Mouse (Mus musculus): Measurements from ENCODE around the gene Asap3. TPM values are rescaled to one million over a fixed set of nuclear protein-coding genes. Genes with fewer than 3 reads are reported as not detected.

Gene Asap3
- polyA plus RNA-seq, 1 experiment, result 3.8 TPM

- no peaks in the 10 kb centered on the region for H3K27me3 ChIP-seq (ENCODE audit: control insufficient read depth, insufficient read depth, insufficient read length)
- H3K79me2 ChIP-seq (ENCODE audit: control insufficient read depth, insufficient read depth), result no peaks in the 10 kb centered on the region
- no peak overlapping the region for H3ac ChIP-seq (ENCODE audit: control insufficient read depth, insufficient read length, low read depth)
- TF ChIP-seq FOSL1 (IDR thresholded peaks at IDR 0.05; ENCODE audit: insufficient read depth, low read length, poor library complexity, severe bottlenecking) (no peak), CEBPB (IDR thresholded peaks at IDR 0.05; ENCODE audit: low read depth) (no peak), MAX (IDR thresholded peaks at IDR 0.05) (no peak), USF1 (IDR thresholded peaks at IDR 0.05; ENCODE audit: low read depth) (no peak), CTCF (IDR thresholded peaks at IDR 0.05; ENCODE audit: control insufficient read depth, insufficient read depth, insufficient read length) (no peak), MYOD1 (IDR thresholded peaks at IDR 0.05; ENCODE audit: control insufficient read depth, insufficient read length, low read depth) (no peak), MYOG (IDR thresholded peaks at IDR 0.05; ENCODE audit: control insufficient read depth, extremely low read depth, insufficient read length) (no peak)
- H3K79me3 ChIP-seq (ENCODE audit: low read depth), result no peaks in the 10 kb centered on the region
- no peak overlapping the region for H3K4me3 ChIP-seq (ENCODE audit: insufficient read depth, poor library complexity, severe bottlenecking)
- H3K36me3 ChIP-seq (ENCODE audit: control insufficient read depth, insufficient read depth), result no peaks in the 10 kb centered on the region
Observed at GRCm38 (mm10) chr4:136218595-136219214, 12.5 kb downstream of the Asap3 start.

DNA sequence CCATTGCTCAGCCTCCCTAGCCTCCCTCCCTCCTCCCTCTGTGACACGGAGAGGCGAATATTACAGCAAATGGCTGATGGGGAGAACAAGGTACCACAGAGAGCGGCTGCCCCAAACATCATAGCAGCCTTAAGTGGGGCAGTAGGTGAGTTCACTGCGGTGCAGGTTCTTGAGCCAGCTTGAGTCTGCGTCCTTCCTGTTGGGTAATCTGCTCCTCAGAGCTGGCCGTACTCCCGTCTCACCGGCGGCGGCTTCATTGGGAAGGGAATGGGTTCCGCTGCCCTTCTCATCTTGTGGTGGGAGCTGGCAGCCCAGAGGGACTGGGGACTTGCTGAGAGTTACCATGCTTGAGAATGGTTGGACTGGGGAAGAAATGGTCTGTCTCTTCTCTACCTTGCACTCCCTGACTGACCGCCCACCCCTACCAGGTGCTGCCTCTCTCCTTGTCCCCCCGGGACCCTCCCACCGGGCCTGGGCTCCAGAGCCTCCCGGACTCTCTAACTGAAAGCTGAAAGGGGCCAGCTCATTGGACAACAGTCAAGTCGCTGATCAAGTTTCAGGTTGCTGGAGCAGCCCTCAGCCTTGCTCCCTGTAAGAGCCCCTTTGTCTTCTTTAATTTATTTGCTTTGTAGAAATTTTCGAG is 14.1 kb downstream of the Asap3 start:
- no peaks in the 10 kb centered on the region for H3K27me3 ChIP-seq (ENCODE audit: control insufficient read depth, insufficient read depth, insufficient read length)
- TF ChIP-seq FOSL1 (IDR thresholded peaks at IDR 0.05; ENCODE audit: insufficient read depth, low read length, poor library complexity, severe bottlenecking) (no peak), MYOG (IDR thresholded peaks at IDR 0.05; ENCODE audit: control insufficient read depth, extremely low read depth, insufficient read length) (no peak), MYOD1 (IDR thresholded peaks at IDR 0.05; ENCODE audit: control insufficient read depth, insufficient read length, low read depth) (no peak), USF1 (IDR thresholded peaks at IDR 0.05; ENCODE audit: low read depth) (no peak), MAX (IDR thresholded peaks at IDR 0.05) (no peak), CEBPB (IDR thresholded peaks at IDR 0.05; ENCODE audit: low read depth) (no peak)
- no peak overlapping the region for H3K4me3 ChIP-seq (ENCODE audit: insufficient read depth, poor library complexity, severe bottlenecking)
- no peaks in the 10 kb centered on the region for H3K79me2 ChIP-seq (ENCODE audit: control insufficient read depth, insufficient read depth)
- no peaks in the 10 kb centered on the region for H3K79me3 ChIP-seq (ENCODE audit: low read depth)
- no peaks in the 10 kb centered on the region for H3K36me3 ChIP-seq (ENCODE audit: control insufficient read depth, insufficient read depth)
- no peak overlapping the region for H3ac ChIP-seq (ENCODE audit: control insufficient read depth, insufficient read length, low read depth)

DNA sequence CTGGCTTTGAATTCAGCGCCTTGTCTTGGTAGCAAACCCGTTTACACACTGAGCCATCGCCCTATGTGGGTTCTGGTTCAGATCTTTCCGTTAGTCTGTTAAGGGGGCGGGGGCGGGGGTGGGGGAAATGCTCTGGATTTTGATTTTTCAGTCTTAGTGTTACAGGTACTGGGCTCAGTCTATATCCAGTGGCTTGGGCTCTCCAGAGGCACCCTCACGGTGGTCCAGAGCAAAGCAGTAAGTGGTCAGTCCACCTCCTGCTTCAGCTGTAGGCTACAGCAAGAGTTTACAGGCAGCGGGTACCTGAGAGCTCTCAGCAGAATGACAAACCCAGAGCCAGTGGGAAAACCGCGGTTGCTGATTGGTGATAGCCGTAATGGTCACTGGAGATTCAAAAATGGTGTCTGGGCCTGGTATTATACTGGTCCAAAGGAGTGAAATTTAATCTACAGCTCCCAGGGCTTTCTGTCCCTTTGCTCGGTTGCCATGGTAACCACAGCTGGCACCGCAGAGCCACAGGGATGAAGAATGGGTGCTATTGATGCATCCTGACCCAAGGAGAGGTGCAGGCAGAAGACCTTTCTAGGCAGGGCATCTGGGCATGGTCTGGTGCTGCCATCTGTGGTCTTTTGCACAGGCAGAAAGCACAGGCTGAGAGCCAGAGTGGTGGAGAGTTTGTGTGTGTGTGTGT is 17.5 kb downstream of the Asap3 start:
- Histone ChIP-seq H3K27me3 (ENCODE audit: control insufficient read depth, insufficient read depth, insufficient read length) (no peaks in the 10 kb centered on the region), H3K4me3 (ENCODE audit: insufficient read depth, poor library complexity, severe bottlenecking) (no peak overlapping the region), H3K79me3 (ENCODE audit: low read depth) (no peaks in the 10 kb centered on the region), H3K79me2 (ENCODE audit: control insufficient read depth, insufficient read depth) (no peaks in the 10 kb centered on the region), H3ac (ENCODE audit: control insufficient read depth, insufficient read length, low read depth) (no peak overlapping the region), H3K36me3 (ENCODE audit: control insufficient read depth, insufficient read depth) (no peaks in the 10 kb centered on the region)
- no peak for TF ChIP-seq USF1 (IDR thresholded peaks at IDR 0.05; ENCODE audit: low read depth)
- TF ChIP-seq CTCF (IDR thresholded peaks at IDR 0.05; ENCODE audit: control insufficient read depth, insufficient read depth, insufficient read length), result no peak
- TF ChIP-seq MAX (IDR thresholded peaks at IDR 0.05), result no peak
- TF ChIP-seq FOSL1 (IDR thresholded peaks at IDR 0.05; ENCODE audit: insufficient read depth, low read length, poor library complexity, severe bottlenecking), result no peak
- TF ChIP-seq MYOG (IDR thresholded peaks at IDR 0.05; ENCODE audit: control insufficient read depth, extremely low read depth, insufficient read length), result no peak

DNA sequence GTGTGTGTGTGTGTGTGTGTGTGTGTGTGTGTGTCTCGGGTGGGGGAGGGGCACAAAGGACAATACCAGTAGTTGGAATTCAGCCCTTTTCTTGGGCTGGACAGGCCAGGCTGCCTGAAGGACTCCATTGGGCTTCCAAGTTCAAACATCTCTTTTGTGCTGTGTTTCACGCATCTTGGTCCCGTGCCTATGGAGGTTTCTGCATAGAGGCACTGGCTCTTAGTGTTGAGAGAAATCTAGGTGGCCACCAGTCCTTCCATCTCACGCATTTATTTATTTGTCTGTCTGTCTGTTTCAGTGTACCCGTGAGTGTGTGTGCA is 18.0 kb downstream of the Asap3 start:
- no peak for TF ChIP-seq MYOG (IDR thresholded peaks at IDR 0.05; ENCODE audit: control insufficient read depth, extremely low read depth, insufficient read length)
- TF ChIP-seq CEBPB (IDR thresholded peaks at IDR 0.05; ENCODE audit: low read depth), result no peak
- TF ChIP-seq MAX (IDR thresholded peaks at IDR 0.05), result no peak
- no peak for TF ChIP-seq MYOD1 (IDR thresholded peaks at IDR 0.05; ENCODE audit: control insufficient read depth, insufficient read length, low read depth)
- no peak for TF ChIP-seq FOSL1 (IDR thresholded peaks at IDR 0.05; ENCODE audit: insufficient read depth, low read length, poor library complexity, severe bottlenecking)
- TF ChIP-seq USF1 (IDR thresholded peaks at IDR 0.05; ENCODE audit: low read depth), result no peak
- no peak for TF ChIP-seq CTCF (IDR thresholded peaks at IDR 0.05; ENCODE audit: control insufficient read depth, insufficient read depth, insufficient read length)
- Histone ChIP-seq H3K4me3 (ENCODE audit: insufficient read depth, poor library complexity, severe bottlenecking) (no peak overlapping the region), H3K79me2 (ENCODE audit: control insufficient read depth, insufficient read depth) (no peaks in the 10 kb centered on the region), H3ac (ENCODE audit: control insufficient read depth, insufficient read length, low read depth) (no peak overlapping the region), H3K79me3 (ENCODE audit: low read depth) (no peaks in the 10 kb centered on the region), H3K36me3 (ENCODE audit: control insufficient read depth, insufficient read depth) (no peaks in the 10 kb centered on the region), H3K27me3 (ENCODE audit: control insufficient read depth, insufficient read depth, insufficient read length) (no peaks in the 10 kb centered on the region)

GRCm38 (mm10) chr4:136224677-136225460 is 18.7 kb downstream of the Asap3 start:
- Histone ChIP-seq H3K79me2 (ENCODE audit: control insufficient read depth, insufficient read depth) (no peaks in the 10 kb centered on the region), H3K36me3 (ENCODE audit: control insufficient read depth, insufficient read depth) (no peaks in the 10 kb centered on the region)
- TF ChIP-seq FOSL1 (IDR thresholded peaks at IDR 0.05; ENCODE audit: insufficient read depth, low read length, poor library complexity, severe bottlenecking), result no peak
- TF ChIP-seq USF1 (IDR thresholded peaks at IDR 0.05; ENCODE audit: low read depth), result no peak
- TF ChIP-seq CEBPB (IDR thresholded peaks at IDR 0.05; ENCODE audit: low read depth), result no peak
- no peak for TF ChIP-seq MAX (IDR thresholded peaks at IDR 0.05)
- TF ChIP-seq MYOD1 (IDR thresholded peaks at IDR 0.05; ENCODE audit: control insufficient read depth, insufficient read length, low read depth), result no peak

More at GRCm38 (mm10) chr4:136224677-136225460, 18.7 kb downstream of the Asap3 start:
- H3K4me3 ChIP-seq (ENCODE audit: insufficient read depth, poor library complexity, severe bottlenecking), result no peak overlapping the region
- H3K27me3 ChIP-seq (ENCODE audit: control insufficient read depth, insufficient read depth, insufficient read length), result no peaks in the 10 kb centered on the region
- no peaks in the 10 kb centered on the region for H3K79me3 ChIP-seq (ENCODE audit: low read depth)
- H3ac ChIP-seq (ENCODE audit: control insufficient read depth, insufficient read length, low read depth), result no peak overlapping the region

Measured in C2C12 (cell line).